Mouse (Mus musculus) granulocyte monocyte progenitor cell, adult 5-6 weeks (primary cell): Measurements from ENCODE around the gene Slc9c1. TPM values are rescaled to one million over a fixed set of nuclear protein-coding genes. Genes with fewer than 3 reads are reported as not detected.
A peak's percentile ranks its signal among the peaks of the same experiment; 100 is the strongest.

Source experiments
- ATAC-seq: replicated peaks from 2 replicates; pipeline ENCODE4 v1.8.0; 2016; ENCODE audit warnings: mild to moderate bottlenecking, moderate TSS enrichment, inconsistent platforms; ENCODE audit not compliant: poor library complexity, severe bottlenecking
- total RNA-seq, 2 experiments: library from RNA; stranded (forward) in 1 of 2; stranded (reverse) in 1 of 2; fragments of 200-712, 200-1000 nt in 1 of 2; fragments of >200 nt in 1 of 2; fragmentation: Nextera tagmentation in 1 of 2; gene quantifications; 2 replicates each; pipeline ENCODE4 v1.2.3; 2014 to 2017

Slc9c1 gene
- total RNA-seq, 2 experiments from 2014 or later, result not detected

DNA sequence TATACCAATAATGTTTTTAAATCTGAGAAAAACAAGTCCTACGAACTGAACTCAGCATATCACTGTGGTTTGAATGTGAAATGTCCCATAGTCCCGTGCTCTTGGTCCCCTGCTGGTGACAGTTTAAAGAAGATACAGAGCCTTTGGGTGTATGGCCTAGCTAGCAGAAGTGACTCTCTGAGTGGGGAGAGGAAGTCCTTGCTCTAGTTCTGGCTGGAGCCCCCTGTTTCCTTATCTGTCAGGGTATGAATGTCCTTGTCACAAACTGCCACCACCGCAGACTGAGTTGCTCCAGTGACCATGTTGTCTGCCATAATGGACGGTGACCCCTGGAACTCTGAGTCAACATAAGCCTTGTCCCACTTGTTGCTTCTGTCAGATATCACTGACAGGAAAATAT is 88.1 kb downstream of the Slc9c1 start:
- peak; percentile 88 for ATAC-seq

DNA sequence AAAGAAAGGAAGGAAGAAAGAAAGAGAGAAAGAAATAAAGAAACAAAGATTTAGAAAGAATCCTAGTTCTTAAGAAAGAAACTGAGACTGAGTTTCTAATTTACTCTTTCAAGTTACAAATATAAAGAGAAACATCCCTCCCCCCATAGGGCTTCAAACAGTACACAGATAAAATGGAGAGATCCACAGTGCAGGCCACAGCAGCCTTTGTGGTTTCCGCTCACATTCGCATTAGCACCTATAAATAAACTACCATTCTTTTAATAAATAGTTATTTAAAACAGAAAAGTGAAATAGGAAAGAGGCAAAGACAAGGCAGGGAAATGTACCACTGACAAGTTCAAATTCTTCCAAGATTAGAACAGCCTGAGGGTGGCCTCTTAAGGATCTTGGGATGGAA is 89.7 kb downstream of the Slc9c1 start:
- no peak for ATAC-seq

DNA sequence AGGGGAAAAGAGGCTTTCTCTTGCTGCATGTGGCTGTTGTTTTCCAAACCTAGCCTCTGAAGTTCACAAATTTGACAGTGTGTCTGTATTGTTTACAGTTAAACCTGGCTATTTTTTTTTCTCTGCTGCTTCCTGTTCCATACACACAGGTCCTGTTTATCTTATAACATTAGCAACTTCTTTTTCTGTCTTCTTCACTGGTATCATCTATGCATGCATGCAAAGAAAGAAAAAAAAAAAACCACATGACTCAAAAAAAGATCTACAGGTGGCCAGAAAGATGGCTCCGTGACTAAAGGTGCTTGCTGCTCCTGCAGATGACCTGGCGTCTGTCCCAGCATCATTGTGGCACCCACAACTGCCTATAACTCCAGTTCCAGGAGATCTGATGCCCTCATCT is 90.2 kb downstream of the Slc9c1 start:
- no peak for ATAC-seq

DNA sequence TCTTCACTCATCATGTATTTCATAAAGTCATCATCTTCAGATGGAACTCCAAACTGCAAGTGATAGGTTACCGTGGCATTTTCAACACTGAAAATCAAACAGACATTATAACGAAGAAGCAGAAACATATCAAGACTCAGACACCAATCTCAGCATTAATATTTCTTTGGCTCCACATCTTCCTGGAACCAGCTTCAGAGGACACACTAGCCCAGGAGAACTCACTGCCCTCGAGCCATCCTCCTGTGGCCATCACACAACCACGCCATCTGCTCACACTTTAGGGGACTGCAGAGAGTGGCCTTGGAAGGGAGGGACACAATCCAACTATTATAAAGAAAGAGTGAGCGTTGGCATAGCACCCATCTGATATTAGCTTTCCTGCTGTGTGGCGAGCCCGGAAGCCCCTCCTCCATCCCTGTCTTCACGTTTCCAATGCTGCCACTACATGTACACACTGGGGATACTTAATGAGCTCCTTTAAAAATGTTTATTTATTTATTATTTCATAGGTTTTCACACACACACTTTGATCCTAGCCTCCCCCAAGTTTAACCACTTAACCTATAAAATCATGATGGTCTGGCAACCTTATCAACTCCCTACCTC is 94.5 kb downstream of the Slc9c1 start:
- no peak for ATAC-seq

GRCm38 (mm10) chr16:45630347-45630960 is 95.3 kb downstream of the Slc9c1 start:
- ATAC-seq, result peak; percentile 93

DNA sequence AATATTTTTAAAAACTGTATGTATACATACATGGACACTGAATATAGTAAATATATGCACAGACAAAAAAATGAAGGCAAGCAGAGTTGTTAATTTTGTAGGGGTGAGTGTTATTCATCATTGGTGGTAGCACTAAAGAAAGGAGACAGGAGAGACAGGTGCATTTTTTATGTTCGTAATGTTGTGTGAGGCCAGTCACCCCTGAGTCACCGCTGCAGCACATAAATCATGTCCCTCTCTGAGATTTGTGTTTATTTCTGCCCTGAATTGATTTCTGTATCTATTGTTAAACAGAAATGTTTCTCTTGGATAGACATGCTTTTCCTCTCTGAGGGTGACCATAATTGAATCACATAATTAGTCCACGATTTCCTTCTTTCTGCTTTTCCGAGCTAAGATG is 97.3 kb downstream of the Slc9c1 start:
- ATAC-seq, result no peak

- no peak for ATAC-seq
These were observed 100.7 kb downstream of the Slc9c1 start for GRCm38 (mm10) chr16:45635826-45636225.

- ATAC-seq, result no peak
These were observed 105.1 kb downstream of the Slc9c1 start for GRCm38 (mm10) chr16:45640070-45640762.

DNA sequence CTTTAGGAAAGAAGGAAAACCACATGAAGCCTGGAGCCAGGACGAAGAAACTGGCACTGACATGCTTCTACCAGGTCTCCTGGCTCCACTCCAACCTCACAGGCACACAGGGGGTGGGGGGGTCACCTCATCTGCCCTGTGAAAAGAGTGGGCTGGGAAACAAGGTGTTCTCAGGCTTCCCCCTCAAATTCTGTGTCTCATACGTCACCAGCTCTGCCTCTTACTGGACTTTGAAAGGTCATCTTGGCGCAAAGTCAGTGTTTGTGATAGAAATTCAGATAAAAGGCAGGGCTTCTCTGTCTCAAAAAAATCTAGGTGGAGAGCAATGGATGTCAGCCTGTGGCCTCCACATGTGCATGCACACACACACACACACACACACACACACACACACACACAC is 106.2 kb downstream of the Slc9c1 start:
- ATAC-seq, result no peak

GRCm38 (mm10) chr16:45643944-45644343 is 108.8 kb downstream of the Slc9c1 start:
- ATAC-seq, result no peak

DNA sequence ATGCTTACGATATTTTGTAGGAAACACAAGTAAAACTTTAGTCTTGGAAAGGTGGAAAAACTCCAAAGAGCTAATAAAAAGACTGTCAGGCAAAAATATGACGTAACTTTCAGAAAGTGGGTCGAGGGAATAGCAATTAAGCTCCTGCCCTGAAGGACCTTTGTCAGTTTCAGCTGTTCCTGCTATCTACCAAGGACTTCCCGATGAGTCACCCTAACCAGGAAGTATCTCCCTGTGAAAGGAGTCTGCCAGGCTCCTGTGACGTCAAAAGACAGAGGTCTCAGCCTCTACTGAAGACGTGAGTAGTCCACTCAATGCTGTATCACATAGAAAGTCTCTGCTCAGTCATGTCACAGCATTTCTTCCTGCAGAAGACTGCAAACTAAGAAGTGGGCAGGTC is 109.3 kb downstream of the Slc9c1 start:
- peak; percentile 93 for ATAC-seq

DNA sequence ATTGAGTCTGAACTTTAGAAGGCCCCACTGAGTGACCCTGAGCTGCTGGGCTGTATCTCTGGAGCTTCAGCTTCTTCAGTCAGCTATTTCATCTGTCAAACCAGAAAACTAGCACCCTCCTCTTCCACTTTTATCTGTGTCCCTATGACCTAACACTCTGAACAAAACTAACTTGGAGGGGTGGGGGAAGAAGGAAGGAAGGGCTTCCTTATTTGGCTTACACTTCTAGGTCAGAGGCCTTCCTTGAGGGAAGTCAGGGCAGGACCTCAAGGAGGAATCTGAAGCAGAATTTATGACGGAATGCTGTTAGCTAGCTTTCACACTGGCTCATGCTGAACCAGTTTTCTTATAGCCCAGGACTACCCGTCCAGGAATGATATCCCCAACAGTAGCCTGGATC is 116.4 kb downstream of the Slc9c1 start:
- peak; percentile 71 for ATAC-seq

DNA sequence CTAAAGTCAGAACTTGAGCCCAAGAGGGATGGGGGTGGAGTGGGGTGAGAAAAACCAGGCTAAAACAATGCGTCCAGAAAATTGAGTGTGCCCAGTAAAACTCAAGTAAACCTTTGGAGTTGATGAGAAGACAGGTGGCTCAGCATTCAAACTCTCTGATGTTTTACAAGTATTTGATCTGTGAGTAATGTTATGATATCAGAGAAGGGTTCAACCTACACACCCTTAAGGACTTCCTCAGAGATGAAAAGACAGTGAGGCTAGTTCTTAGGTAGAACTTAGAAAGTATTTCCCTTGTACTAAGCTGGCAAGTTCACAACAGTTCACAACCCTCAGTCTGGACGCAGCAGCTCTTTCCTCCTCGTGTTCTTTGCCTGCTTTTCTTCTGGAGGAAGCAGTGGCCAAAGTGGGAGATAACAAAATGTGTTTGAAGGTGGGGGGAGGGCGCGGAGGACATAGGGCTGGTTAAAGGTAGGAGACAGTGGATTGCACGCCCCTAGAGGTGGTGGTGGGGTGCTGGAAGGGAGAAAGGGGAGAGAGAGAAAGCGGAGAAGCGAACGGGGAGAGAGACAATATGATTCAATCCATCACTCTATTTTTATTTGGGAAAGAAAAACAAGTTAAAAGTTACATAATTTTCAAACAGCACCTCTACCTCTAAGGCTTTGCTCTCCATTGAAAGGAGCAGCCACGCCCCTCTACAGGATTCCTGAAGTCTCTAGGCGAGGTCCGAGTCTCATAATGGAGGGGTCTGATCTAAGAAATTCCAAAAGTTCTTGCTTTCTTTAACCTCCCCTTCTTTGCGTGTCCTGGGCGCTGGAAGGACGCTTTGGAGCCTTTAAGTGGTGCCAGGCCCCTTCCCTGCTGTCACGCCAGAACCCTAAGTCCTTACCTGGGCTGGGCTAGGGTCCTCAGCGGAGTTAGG is 118.2 kb downstream of the Slc9c1 start:
- ATAC-seq, result peak; percentile 27; the same call in 1 of the 2 replicates

- peak; percentile 44 for ATAC-seq
These were observed 118.8 kb downstream of the Slc9c1 start, which contains the start of gene BC016579 for GRCm38 (mm10) chr16:45653934-45654332. BC016579 (minus strand) TSS chr16:45654068.

- ATAC-seq, result no peak
These were observed 119.4 kb downstream of the Slc9c1 start for GRCm38 (mm10) chr16:45654465-45654864.

Other genes with a start within 250 kb of the Slc9c1 start
- not detected in 2 replicates for gene Cd200, start 126.3 kb upstream of the Slc9c1 start, total RNA-seq (2014; fragmentation: Nextera tagmentation)
- gene Cd200, start 126.3 kb upstream of the Slc9c1 start, total RNA-seq (2017), result not detected in 2 replicates
- gene Gm609, start 42.3 kb upstream of the Slc9c1 start, total RNA-seq (2014; fragmentation: Nextera tagmentation), result not detected in 2 replicates
- not detected in 2 replicates for gene Gm609, start 42.3 kb upstream of the Slc9c1 start, total RNA-seq (2017)
- gene Gm17783, start 3.3 kb upstream of the Slc9c1 start, total RNA-seq (2014; fragmentation: Nextera tagmentation), result not detected in 2 replicates
- gene Gm17783, start 3.3 kb upstream of the Slc9c1 start, total RNA-seq (2017), result not detected in 2 replicates
- not detected in 2 replicates for gene Gcsam, start 75.1 kb downstream of the Slc9c1 start, total RNA-seq (2014; fragmentation: Nextera tagmentation)
- 0.04 TPM in 1 of 2 replicates, not detected in the other for gene Gcsam, start 75.1 kb downstream of the Slc9c1 start, total RNA-seq (2017)
- gene BC016579, start 118.8 kb downstream of the Slc9c1 start, total RNA-seq (2014; fragmentation: Nextera tagmentation), result 2.7 TPM in 1 of 2 replicates, not detected in the other
- 0.13 and 0.46 TPM in 2 replicates for gene BC016579, start 118.8 kb downstream of the Slc9c1 start, total RNA-seq (2017)
- 1.1 TPM in 1 of 2 replicates, not detected in the other for gene Tmprss7, start 158.3 kb downstream of the Slc9c1 start, total RNA-seq (2014; fragmentation: Nextera tagmentation)
- gene Tmprss7, start 158.3 kb downstream of the Slc9c1 start, total RNA-seq (2017), result 0.21 and 0.30 TPM in 2 replicates
- gene Tagln3, start 189.3 kb downstream of the Slc9c1 start, total RNA-seq (2014; fragmentation: Nextera tagmentation), result not detected in 2 replicates
- not detected in 2 replicates for gene Tagln3, start 189.3 kb downstream of the Slc9c1 start, total RNA-seq (2017)
- gene Abhd10, start 207.6 kb downstream of the Slc9c1 start, total RNA-seq (2014; fragmentation: Nextera tagmentation), result 22.2 and 29.3 TPM in 2 replicates
- gene Abhd10, start 207.6 kb downstream of the Slc9c1 start, total RNA-seq (2017), result 13.3 and 19.6 TPM in 2 replicates